Mouse (Mus musculus) left cerebral cortex, postnatal 10 days (tissue): ENCODE results near the gene Dhx58. TPM values are rescaled to one million over a fixed set of nuclear protein-coding genes. Genes with fewer than 3 reads are reported as not detected.
A peak's percentile ranks its signal among the peaks of the same experiment; 100 is the strongest.
"Not testable (repeated sequence)": the region's sequence is repeated elsewhere in the genome, so short reads cannot be mapped to it uniquely, and the experiment has no call there.

Experiments
- DNase-seq, 2 experiments: peaks; one replicate each; pipeline ENCODE4 v3.0.0; 2021 to 2022; ENCODE audit warnings: low spot score in 2 of 2, mixed read lengths in 1 of 2; ENCODE audit errors: extremely low spot score in 1 of 2
- intact Hi-C: fragments of 180-260 bp; cut with DNase I; formaldehyde crosslinking; loops from one replicate; pipeline ENCODE4 v1.15.1; 2025
- total RNA-seq, 2 experiments: library from RNA; stranded (reverse); gene quantifications; 2 replicates each; pipeline ENCODE4 v1.2.3; 2021

Dhx58 gene
- total RNA-seq, 2 experiments from 2014 or later: 1.8 to 1.9 TPM

DNA sequence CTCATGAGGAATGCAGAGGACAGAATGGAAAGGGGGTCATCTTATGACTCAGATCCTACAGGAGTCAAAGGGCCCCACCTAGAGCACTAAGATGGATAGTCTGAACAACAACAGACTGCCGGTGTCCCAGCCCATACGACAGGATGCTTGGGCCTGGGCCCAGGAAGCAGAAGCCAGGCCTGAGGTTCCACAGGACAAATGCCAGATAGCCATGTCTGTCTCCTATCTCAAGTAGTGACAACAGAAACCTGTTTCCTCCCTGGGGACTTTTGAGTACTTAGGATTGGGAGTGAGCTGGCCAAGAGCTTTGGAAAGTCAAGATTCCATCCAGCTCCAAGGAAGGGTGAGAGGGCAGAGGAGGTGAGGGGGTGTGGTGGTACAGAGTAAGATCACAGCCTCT lies 32.1 kb downstream of the Dhx58 start:
- DNase-seq: no peak
- intact Hi-C loops: no loop called here

DNA sequence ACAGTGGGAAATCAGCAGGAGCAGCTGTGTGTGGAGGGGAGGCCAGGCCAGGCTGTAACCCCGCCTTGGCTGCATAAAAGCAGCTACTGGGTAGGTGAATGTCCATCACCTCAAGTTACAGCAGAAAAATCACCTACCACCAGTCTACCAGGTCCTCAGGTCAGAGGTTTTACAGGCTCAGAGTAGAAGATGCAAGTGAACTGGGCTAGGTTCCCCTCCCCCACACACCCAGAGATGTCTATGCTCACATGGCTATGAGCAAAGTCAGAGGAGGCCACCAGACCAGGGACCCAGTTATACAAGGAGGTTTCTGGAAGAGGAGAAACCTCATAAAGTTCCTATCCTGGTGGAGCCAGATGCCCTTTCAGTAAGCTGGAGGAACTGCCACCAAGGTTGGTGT lies 33.0 kb downstream of the Dhx58 start:
- intact Hi-C loops: no loop called here
- no peak for DNase-seq

GRCm38 (mm10) chr11:100659806-100660205 lies 44.3 kb downstream of the Dhx58 start:
- intact Hi-C loops: no loop called here
- no peak for DNase-seq

DNA sequence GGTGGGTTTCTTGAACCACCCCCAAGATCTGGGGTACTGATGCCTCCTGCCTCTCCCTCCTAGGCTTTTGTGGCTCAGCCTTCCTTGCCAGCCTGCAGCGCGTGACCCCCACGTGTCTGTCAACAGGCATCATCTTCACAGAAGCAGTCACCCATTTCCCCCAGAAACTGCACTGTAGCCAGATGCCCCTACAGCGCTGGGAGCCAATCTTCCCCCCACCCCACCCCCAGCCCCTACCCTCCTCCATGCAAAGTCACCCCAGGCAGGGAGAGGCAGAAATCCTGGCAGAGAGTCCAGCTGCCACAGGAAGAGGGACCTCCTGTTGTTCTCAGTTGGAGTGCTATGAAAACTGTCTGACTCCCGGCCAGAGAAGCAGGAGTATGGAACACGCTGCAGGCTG lies 47.6 kb downstream of the Dhx58 start:
- peak in 1 of 2 experiments; percentile 34 for DNase-seq
- intact Hi-C loops: no loop called here

DNA sequence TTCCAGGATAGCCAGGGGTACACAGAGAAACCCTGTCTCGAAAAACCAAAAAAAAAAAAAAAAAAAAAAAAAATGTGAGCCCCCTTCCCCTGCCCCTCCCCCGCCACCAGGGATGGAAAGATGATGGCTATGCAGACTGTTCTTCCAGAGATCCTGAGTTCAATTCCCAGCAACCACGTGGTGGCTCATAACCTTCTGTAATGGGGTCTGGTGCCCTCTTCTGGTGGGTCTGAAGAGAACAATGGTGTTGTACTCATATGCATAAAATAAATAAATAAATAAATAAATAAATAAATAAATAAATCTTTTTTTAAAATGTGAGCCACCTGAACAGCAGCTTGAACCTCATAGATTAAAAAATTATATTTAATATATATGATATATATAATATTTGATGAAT lies 48.5 kb downstream of the Dhx58 start:
- DNase-seq, intact Hi-C loops: not testable (repeated sequence)

- no peak for DNase-seq
- intact Hi-C loops: loop anchor here (5.0 kb wide), 1 partner anchor 36 kb away; no protein-coding TSS in a partner anchor
Measured at GRCm38 (mm10) chr11:100651748-100652147, 52.3 kb downstream of the Dhx58 start.

DNA sequence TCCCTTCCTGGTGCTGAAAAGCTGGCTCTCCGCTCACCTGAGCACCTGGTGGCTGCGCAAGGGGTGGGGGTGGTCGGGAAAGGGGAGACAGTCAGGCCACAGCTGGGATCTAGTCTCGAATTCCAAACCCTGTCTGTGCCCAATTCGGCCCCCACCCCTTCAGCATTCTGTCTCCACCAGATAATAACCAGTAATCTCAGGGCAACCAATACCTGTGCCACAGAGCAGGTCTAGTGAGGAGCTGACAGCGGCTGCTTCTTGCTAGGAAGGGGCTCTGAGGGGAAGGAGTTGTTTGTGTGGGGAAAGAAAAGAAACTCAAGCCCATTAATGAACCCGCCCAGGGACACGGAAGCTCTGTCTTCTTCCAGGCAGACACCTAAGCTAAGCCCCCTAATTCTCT lies 52.9 kb downstream of the Dhx58 start:
- intact Hi-C loops: loop anchor here (5.0 kb wide), 1 partner anchor 36 kb away; no protein-coding TSS in a partner anchor
- DNase-seq: no peak

- DNase-seq: no peak
- intact Hi-C loops: no loop called here
Measured at GRCm38 (mm10) chr11:100648405-100648804, 55.7 kb downstream of the Dhx58 start.

GRCm38 (mm10) chr11:100646265-100646664 lies 57.8 kb downstream of the Dhx58 start:
- intact Hi-C loops: no loop called here
- peak in 1 of 2 experiments; percentile 62 for DNase-seq

Other genes with a start within 250 kb of the Dhx58 start
- gene Klhl11, start 231.5 kb downstream of the Dhx58 start, total RNA-seq: 10 to 100 TPM; 64.3 to 67.2 TPM
- gene Acly, start 176.3 kb downstream of the Dhx58 start, total RNA-seq: 100 to 1,000 TPM; 138 to 151 TPM
- gene Ttc25, start 158.7 kb downstream of the Dhx58 start, total RNA-seq: under 1 TPM; 0.53 to 0.77 TPM
- gene Cnp, start 129.4 kb downstream of the Dhx58 start, total RNA-seq: 100 to 1,000 TPM in 1 of 2 experiments, 10 to 100 TPM in 1; 73.3 to 104 TPM
- gene Nkiras2, start 85.0 kb downstream of the Dhx58 start, total RNA-seq: 10 to 100 TPM; 28.1 to 29.6 TPM
- gene Dnajc7, start 84.1 kb downstream of the Dhx58 start, total RNA-seq: 100 to 1,000 TPM; 234 to 253 TPM
- gene Zfp385c, start 11.8 kb downstream of the Dhx58 start, total RNA-seq: under 1 TPM; 0.21 to 0.75 TPM
- gene Kat2a, start 8.2 kb upstream of the Dhx58 start, total RNA-seq: 10 to 100 TPM; 68.3 to 68.6 TPM
- gene Hspb9, start 9.6 kb upstream of the Dhx58 start, total RNA-seq: not detected
- gene Rab5c, start 33.9 kb upstream of the Dhx58 start, total RNA-seq: 100 to 1,000 TPM; 162 to 167 TPM
- 1 to 10 TPM; 7.8 to 9.5 TPM for gene Kcnh4, start 55.7 kb upstream of the Dhx58 start, total RNA-seq
- under 1 TPM in 1 of 2 experiments, not detected in 1; 0.86 TPM for gene Hcrt, start 58.7 kb upstream of the Dhx58 start, total RNA-seq
- gene Ghdc, start 66.7 kb upstream of the Dhx58 start, total RNA-seq: 1 to 10 TPM; 5.9 to 7.6 TPM
- gene Stat5b, start 146.5 kb upstream of the Dhx58 start, total RNA-seq: 10 to 100 TPM; 12.4 to 13.4 TPM
- gene Stat5a, start 155.1 kb upstream of the Dhx58 start, total RNA-seq: 1 to 10 TPM; 2.0 to 3.4 TPM
- 10 to 100 TPM; 32.1 to 36.7 TPM for gene Stat3, start 235.3 kb upstream of the Dhx58 start, total RNA-seq